Mouse (Mus musculus): Measurements from ENCODE around the gene Vps29. TPM values are rescaled to one million over a fixed set of nuclear protein-coding genes. Genes with fewer than 3 reads are reported as not detected.

Gene Vps29
- polyA plus RNA-seq, 1 experiment: 191 TPM

DNA sequence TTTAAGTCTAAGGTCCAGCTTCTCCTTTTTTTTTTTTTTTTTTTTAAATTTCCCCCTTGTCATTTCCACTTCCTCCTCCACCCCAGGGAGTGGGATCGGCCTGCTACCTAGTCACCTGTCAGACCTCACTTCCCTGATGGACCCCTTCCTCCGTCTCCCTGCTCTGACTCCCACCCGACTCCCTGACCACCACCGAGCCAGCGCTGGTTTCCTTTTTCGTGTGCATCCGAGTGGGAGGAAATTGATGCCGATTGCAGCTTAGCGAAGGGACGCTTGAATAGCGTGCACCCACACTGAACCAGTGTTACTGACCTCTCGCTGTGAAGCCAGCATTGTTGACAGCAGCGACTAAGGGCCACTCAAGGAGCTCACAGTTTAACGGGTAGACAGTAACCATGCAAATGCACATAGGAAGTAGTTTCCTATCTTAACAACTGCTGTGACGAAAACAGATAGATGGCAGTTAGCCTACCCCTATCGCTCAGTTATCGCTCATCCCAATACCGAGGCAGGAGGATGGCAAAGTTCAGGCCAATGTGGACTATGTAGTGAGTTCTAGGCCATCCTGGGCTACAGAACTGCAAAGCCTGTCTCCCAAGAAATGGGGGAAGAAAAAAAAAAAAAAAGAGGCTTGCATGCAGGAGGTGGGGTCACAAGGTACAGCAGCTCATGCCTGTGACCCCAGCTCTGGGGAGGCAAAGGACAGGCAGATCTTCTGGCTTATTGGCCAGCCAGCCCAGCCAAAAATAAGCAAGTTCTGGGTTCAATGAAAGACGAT lies 38.2 kb downstream of the Vps29 start:
- H3K4me3 ChIP-seq (ENCODE audit: insufficient read depth, low read length): peak overlapping the region; percentile 89
- no peak for TF ChIP-seq POLR2A (IDR thresholded peaks at IDR 0.05; ENCODE audit: extremely low read depth, insufficient read depth, low read length)
- TF ChIP-seq CTCF (IDR thresholded peaks at IDR 0.05; ENCODE audit: extremely low read depth, insufficient read depth, low read length): no peak
- 0 out of 2 replicates have a peak overlapping the region, but pooled peaks have one; percentile 2 for H3K27ac ChIP-seq (ENCODE audit: insufficient read depth, low read length)
- H3K4me1 ChIP-seq (ENCODE audit: control insufficient read depth, insufficient read depth, low read length): peaks cover 4% of the 10 kb centered on the region; the same call in 1 of the 2 replicates

DNA sequence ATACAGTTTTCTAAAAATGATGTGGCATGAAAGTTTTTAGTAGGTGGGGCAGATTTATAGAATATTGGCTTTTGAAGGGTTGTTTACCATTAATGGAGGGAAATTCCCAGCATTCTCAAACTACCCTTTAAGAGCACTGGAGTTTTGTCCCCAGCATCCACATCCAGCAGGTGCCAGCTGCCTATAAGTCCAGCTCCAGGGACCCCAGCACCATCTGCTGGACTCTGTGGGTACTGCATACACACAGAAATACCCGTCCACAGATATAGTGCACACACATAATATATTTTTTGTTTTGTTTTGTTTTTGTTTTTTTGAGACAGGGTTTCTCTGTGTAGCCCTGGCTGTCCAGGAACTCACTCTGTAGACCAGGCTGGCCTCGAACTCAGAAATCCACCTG lies 39.7 kb downstream of the Vps29 start:
- peak; percentile 70 for TF ChIP-seq CTCF (IDR thresholded peaks at IDR 0.05; ENCODE audit: extremely low read depth, insufficient read depth, low read length)
- TF ChIP-seq POLR2A (IDR thresholded peaks at IDR 0.05; ENCODE audit: extremely low read depth, insufficient read depth, low read length): no peak
- Histone ChIP-seq H3K4me1 (ENCODE audit: control insufficient read depth, insufficient read depth, low read length) (peaks cover 5% of the 10 kb centered on the region; the same call in 1 of the 2 replicates), H3K4me3 (ENCODE audit: insufficient read depth, low read length) (no peak overlapping the region; the same call in 1 of the 2 replicates), H3K27ac (ENCODE audit: insufficient read depth, low read length) (no peak overlapping the region)

DNA sequence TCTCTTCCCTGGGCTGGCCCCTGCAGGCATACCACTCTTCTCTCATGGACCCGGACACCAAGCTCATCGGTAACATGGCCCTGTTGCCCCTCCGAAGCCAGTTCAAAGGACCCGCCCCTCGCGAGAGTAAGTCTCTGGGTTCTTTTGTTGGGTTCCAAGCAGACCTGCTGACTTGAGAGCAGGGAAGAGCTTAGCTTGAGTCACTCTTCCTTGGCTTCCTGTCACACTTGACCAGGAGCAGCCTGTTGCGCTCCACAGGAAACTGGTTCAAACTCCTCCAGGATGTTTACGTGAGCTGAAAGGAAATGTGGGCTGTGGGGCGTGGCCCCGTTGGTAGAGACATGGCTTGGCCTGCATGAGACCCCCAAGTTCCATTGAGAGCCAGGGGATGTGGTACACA lies 42.6 kb downstream of the Vps29 start:
- no peak overlapping the region for H3K4me3 ChIP-seq (ENCODE audit: insufficient read depth, low read length)
- peaks cover 12% of the 10 kb centered on the region; the same call in 1 of the 2 replicates for H3K4me1 ChIP-seq (ENCODE audit: control insufficient read depth, insufficient read depth, low read length)
- no peak overlapping the region for H3K27ac ChIP-seq (ENCODE audit: insufficient read depth, low read length)
- TF ChIP-seq POLR2A (IDR thresholded peaks at IDR 0.05; ENCODE audit: extremely low read depth, insufficient read depth, low read length): no peak
- no peak for TF ChIP-seq CTCF (IDR thresholded peaks at IDR 0.05; ENCODE audit: extremely low read depth, insufficient read depth, low read length)

DNA sequence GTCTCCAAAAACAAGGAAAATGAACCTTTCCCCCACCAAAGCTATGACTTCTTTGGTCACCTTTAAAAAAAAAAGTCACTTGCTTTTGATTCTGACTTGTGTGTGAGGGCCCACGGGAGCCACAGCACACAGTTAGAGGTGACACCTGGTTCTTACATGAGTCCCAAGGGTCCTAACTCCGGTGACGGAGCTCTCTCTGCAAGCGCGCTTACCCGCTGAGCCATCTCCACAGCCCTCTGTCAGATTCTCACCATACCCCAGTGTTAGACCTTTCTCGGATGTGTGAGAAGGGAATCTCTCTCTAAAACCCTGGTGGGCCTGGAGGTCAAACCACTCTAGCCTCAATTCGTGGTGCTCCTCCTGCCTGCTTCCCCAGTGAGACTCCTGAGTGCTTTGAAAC lies 43.3 kb downstream of the Vps29 start:
- no peak for TF ChIP-seq CTCF (IDR thresholded peaks at IDR 0.05; ENCODE audit: extremely low read depth, insufficient read depth, low read length)
- no peak for TF ChIP-seq POLR2A (IDR thresholded peaks at IDR 0.05; ENCODE audit: extremely low read depth, insufficient read depth, low read length)
- Histone ChIP-seq H3K4me1 (ENCODE audit: control insufficient read depth, insufficient read depth, low read length) (peaks cover 13% of the 10 kb centered on the region; the same call in 1 of the 2 replicates), H3K27ac (ENCODE audit: insufficient read depth, low read length) (no peak overlapping the region), H3K4me3 (ENCODE audit: insufficient read depth, low read length) (no peak overlapping the region)

DNA sequence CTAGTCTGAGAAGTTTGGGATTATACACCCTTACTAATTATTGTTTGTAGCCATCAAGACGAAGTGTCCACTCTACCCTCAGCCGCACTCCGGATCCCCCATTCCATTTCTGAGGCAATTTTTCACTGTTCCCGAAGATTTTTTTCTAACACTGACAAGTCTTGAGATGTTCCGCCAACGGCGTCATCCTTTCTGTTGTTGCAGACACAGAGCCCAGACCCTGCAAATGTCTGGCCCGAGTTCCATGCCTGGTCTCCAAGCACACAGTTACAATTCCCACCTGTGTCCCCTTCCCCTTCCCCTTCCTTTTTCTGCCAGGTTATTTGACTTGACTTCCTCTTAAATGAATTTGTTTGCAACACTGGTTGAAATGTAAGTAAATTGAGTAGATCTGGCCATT lies 45.7 kb downstream of the Vps29 start:
- H3K4me3 ChIP-seq (ENCODE audit: insufficient read depth, low read length): no peak overlapping the region
- no peak overlapping the region for H3K27ac ChIP-seq (ENCODE audit: insufficient read depth, low read length)
- TF ChIP-seq POLR2A (IDR thresholded peaks at IDR 0.05; ENCODE audit: extremely low read depth, insufficient read depth, low read length) (no peak), CTCF (IDR thresholded peaks at IDR 0.05; ENCODE audit: extremely low read depth, insufficient read depth, low read length) (no peak)
- H3K4me1 ChIP-seq (ENCODE audit: control insufficient read depth, insufficient read depth, low read length): peaks cover 13% of the 10 kb centered on the region; the same call in 1 of the 2 replicates

DNA sequence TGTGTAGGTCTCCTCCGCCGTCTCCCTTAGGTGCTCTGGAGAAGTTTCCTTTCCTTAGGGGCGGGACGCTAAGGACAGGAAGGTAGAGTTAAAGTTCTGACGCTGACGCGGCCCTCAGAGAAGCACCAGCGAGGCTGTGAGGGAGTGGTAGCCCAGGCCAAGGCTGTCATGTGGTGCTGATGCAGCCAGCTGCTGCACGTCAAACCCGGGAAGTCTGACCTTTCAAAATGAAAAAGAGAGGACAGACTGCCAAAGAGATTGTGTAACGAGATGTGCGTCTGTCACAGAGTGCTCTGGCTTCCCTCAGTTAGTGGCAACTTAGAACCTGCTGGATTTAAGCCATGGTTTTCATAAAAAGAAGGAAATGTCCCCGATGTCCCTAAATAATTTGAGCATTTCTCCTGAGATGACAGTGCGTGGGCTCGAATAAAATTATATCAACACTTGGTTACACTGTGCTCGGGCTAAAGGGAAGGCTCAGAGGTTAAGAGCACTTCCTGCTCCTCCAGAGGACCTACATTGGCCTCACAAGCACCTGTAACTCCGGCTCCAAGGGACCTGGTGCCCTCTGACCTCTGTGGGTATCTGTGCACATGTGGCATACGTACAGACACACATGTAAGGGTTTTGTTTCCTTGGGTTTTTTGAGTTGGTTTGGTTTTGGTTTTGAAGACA lies 46.6 kb downstream of the Vps29 start:
- no peak overlapping the region for H3K27ac ChIP-seq (ENCODE audit: insufficient read depth, low read length)
- H3K4me1 ChIP-seq (ENCODE audit: control insufficient read depth, insufficient read depth, low read length): peaks cover 9% of the 10 kb centered on the region; the same call in 1 of the 2 replicates
- no peak overlapping the region for H3K4me3 ChIP-seq (ENCODE audit: insufficient read depth, low read length)
- TF ChIP-seq POLR2A (IDR thresholded peaks at IDR 0.05; ENCODE audit: extremely low read depth, insufficient read depth, low read length) (no peak), CTCF (IDR thresholded peaks at IDR 0.05; ENCODE audit: extremely low read depth, insufficient read depth, low read length) (no peak)

DNA sequence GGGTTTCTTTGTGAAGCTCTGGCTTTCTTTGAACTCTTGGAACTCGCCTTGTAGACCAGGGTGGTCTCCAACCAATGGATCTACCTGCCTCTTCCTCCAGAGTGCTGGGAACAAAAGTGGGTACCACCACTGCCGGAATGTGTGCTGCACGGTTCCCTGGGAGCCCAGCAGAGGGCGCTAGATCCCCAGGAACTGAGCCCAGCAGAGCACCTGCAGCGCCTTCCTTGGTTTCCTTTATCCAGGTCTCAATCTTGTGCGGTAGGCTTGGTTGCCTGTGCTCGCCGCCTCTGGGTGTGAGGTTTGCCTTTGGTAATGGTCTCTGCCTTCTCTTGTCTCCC lies 47.1 kb downstream of the Vps29 start:
- Histone ChIP-seq H3K4me1 (ENCODE audit: control insufficient read depth, insufficient read depth, low read length) (peaks cover 9% of the 10 kb centered on the region; the same call in 1 of the 2 replicates), H3K4me3 (ENCODE audit: insufficient read depth, low read length) (no peak overlapping the region), H3K27ac (ENCODE audit: insufficient read depth, low read length) (no peak overlapping the region)
- TF ChIP-seq POLR2A (IDR thresholded peaks at IDR 0.05; ENCODE audit: extremely low read depth, insufficient read depth, low read length) (no peak), CTCF (IDR thresholded peaks at IDR 0.05; ENCODE audit: extremely low read depth, insufficient read depth, low read length) (peak; percentile 87)

DNA sequence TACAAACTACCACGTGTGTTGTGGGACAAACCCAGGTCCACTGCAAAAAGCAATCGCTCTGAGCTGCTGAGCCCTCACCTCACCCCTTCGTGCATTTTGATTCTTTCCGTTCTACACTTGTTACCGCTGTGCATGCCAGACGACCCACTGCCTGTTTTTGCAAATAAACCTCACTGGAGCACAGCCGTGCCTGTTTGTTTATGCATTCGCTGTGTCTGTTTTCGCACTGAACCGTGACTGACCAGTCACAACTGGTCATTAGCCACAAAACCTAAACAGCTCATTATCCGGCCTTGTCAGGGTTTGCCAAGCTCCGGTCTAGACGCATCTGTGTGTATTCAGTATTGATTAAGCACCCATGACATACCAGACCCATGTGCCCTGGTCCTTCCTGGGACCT lies 48.0 kb downstream of the Vps29 start:
- Histone ChIP-seq H3K27ac (ENCODE audit: insufficient read depth, low read length) (no peak overlapping the region; the same call in 1 of the 2 replicates), H3K4me1 (ENCODE audit: control insufficient read depth, insufficient read depth, low read length) (peaks cover 9% of the 10 kb centered on the region; the same call in 1 of the 2 replicates), H3K4me3 (ENCODE audit: insufficient read depth, low read length) (no peak overlapping the region)
- TF ChIP-seq POLR2A (IDR thresholded peaks at IDR 0.05; ENCODE audit: extremely low read depth, insufficient read depth, low read length) (no peak), CTCF (IDR thresholded peaks at IDR 0.05; ENCODE audit: extremely low read depth, insufficient read depth, low read length) (no peak)

DNA sequence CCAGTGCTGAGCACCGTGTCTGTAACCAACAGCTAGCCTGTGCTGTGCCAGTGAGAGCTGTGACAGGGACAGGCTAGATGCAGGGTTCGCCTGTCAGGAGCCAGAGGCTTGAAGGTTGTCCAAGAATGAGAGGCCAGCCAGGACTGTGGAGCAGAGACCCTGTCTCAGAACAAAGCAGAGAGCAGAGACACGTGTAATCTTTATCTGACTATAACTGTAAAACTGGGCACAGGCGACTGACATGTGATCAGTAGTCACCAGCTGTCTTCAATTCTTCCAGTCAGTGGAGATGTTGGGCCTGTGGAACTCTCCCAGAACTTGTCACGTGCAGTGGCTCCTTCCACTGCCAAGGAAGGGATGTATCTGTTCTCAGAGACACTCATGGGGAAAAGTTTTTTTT lies 48.6 kb downstream of the Vps29 start:
- Histone ChIP-seq H3K4me3 (ENCODE audit: insufficient read depth, low read length) (no peak overlapping the region), H3K4me1 (ENCODE audit: control insufficient read depth, insufficient read depth, low read length) (peaks cover 9% of the 10 kb centered on the region; the same call in 1 of the 2 replicates), H3K27ac (ENCODE audit: insufficient read depth, low read length) (no peak overlapping the region; the same call in 1 of the 2 replicates)
- no peak for TF ChIP-seq POLR2A (IDR thresholded peaks at IDR 0.05; ENCODE audit: extremely low read depth, insufficient read depth, low read length)

DNA sequence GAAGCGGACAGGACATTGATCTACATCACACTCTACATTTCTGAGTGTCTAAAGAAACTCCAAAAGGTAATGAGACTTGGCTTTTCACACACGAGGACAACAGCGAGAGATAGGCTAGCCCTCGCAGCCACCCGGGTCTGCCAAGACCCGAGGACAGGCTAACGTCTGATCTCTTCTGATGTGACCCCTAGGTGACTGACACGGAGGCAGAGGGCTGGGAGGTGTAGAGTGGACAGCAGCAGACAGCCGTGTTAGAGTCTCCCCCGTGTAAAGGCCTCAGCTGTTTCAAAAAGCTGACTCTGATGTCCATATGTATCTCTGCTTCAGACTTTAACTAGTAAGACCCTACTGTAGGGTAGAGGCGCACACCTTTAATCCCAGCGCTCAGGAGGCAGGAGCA lies 49.2 kb downstream of the Vps29 start:
- Histone ChIP-seq H3K27ac (ENCODE audit: insufficient read depth, low read length) (no peak overlapping the region), H3K4me3 (ENCODE audit: insufficient read depth, low read length) (no peak overlapping the region), H3K4me1 (ENCODE audit: control insufficient read depth, insufficient read depth, low read length) (peaks cover 8% of the 10 kb centered on the region; the same call in 1 of the 2 replicates)
- TF ChIP-seq POLR2A (IDR thresholded peaks at IDR 0.05; ENCODE audit: extremely low read depth, insufficient read depth, low read length) (no peak), CTCF (IDR thresholded peaks at IDR 0.05; ENCODE audit: extremely low read depth, insufficient read depth, low read length) (no peak)
